Mouse (Mus musculus) embryo, embryonic 11 days (tissue): ENCODE results near the gene Pdcd4.

ENCODE experiments used
- DNase-seq: peaks from one replicate; pipeline ENCODE4 v3.0.0-alpha.2; 2015

Pdcd4 gene

DNA sequence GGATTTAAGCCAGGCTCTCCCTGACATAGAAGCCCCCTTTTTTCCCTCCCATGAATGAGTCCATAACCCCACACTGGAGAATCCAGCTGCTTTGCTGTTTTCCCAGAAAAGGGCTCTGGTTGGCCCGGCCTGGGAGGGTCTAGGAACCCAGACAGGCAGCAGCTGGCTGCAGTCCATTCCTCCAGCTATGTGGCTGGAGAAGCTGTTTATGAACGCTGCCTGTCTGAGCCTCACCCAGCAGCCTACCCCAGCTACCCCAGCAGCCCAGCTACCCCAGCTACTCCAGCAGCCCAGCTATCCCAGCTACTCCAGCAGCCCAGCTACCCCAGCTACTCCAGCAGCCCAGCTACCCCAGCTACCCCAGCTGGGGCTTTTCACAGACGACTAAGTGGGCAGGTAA, at the start of gene Pdcd4:
Gene Pdcd4, plus strand, starts transcription at position 171 of the 400 bp plus-strand sequence.
- DNase-seq = no peak

DNA sequence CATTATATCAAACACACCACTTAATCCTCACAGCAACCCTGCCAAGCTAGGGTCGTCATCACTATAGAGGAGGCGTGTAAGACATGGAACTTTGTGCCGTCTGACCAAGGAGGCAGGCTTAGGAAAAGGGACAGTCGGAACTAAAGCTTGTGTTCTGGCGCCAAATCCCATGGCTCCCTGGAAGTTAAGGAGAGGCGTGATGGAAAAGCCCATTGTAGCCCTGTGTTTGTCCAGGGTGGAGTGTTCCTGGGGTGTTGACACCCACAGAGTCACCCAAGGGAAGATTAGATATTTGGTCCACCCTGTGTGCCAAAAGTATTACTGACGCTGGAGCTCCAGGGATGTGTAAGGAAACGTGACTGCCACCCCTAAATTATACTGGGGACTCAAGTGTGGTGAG, 48.1 kb upstream of the Pdcd4 start:
- DNase-seq = no peak

DNA sequence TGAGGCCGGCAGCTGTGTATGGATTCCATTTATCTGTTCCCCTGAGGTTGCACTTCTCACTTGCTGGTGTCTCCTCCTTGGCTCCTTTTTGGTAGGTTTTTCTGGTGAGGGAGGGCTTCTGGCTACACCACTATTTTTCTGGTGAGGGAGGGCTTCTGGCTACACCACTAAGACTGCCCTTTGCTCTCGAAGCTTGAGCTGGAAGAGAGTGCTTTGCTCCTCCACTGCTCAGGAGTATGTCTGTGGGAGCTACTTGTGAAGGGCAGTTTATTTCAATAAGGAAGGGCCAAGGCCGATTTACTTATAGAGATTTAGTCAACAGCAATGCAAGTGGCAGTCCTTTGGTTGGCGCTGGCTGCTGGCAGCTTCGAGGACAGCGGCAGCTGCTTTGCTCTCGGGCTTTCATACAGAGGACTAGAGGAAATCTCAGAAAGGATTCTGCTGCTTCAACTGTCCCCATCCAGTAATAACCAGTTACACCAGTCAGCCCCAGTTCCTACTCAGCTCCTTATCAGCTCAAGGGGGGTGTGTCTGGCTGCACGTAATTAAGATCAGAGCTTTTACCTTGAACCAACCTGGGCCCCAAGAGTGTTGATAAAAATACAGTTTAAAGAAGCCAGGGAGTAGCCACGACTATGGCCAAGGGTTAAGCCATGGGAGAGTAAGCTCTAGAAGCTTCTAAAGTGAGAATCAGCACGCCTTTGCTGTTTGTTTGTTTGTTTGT, 43.6 kb upstream of the Pdcd4 start:
- no peak for DNase-seq

DNA sequence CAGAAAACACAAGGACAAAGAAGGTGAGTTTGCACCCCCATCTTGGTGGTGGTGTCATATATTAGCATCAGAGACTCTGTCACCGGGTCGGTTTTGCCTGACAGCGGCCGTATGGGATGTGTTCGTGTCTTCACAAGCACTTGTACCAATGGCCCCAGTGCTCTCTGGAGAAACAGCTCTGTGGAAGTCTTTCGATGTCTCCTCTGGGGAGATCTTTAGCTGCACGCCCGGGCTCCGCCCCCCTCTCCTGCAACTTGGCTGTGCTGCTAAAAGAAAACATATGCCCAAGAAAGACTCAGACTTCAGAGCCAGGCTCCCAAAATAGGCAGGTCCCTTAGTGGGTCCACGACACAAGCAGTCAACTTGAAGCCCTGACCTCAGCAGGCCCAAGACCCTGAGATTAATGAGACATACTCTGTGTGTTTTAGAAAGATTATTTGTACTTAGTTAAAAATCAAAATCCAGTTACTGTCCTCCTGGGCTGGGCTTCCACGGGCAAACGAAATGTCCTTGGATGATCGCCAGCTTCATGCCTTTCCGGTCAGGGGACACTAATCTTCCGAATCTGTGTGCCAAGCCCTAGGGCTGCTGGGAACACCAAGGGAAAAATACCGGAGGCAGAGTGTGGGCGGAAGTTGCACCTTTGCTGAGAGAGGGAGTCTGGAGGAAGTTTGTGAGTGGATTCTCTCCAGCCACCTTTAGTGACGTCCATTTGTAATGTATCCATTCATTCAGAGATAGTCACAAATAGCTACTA, 41.7 kb upstream of the Pdcd4 start:
- peak; percentile 62 for DNase-seq

DNA sequence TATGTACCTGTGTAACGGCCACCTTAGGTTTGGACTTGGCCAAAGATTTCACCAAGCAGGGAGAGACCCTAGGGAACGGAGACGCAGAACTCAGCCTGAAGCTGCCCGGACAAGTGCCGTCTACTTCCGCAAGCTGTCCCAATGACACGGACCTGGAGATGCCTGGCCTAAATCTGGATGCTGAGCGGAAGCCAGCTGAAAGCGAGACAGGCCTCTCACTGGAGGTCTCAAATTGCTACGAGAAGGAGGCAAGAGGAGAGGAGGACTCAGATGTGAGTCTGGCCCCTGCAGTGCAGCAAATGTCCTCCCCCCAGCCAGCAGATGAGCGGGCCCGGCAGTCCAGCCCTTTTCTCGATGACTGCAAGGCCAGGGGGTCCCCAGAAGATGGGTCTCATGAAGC, 40.7 kb upstream of the Pdcd4 start:
- no peak for DNase-seq

DNA sequence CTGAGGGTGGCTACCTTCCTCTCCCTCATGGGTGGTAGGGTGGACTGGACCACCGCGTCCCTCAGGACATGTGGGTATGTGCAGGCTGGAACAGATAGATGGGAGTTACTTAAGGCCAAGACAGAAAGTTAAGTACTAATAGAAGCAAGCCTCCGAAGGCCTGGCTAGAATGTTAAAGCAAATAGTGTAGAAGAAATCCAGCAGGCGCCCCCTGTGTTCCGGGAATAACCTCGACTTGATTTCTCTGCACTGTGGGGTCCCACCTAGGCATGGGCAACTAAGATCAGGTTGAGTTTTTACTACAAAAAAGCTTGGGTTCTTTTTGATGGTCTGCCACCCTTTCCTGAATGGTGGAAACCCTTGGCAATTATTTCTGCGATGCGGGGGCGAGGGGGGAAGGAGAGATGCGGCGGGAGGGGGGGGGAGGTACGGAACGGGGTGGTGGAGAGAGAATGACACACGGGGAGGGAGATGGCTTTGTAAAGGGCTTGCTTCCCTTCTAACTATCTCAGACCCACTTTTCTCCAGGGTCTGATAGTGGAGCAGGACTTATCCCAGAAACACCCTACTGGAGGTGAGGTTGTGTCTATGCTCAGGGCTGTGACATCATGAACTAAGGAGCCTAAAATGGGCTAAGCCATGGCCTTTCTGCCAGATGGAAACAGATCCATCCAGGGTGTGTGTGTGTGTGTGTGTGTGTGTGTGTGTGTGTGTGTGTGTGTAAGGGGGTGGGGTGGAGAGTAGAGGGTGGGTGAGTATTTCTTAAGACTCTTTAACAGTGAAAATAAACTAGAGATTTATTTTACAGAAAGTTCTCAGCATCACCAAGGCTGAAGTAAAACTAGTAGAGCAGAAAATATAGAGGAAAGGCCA, 40.0 kb upstream of the Pdcd4 start:
- no peak for DNase-seq

DNA sequence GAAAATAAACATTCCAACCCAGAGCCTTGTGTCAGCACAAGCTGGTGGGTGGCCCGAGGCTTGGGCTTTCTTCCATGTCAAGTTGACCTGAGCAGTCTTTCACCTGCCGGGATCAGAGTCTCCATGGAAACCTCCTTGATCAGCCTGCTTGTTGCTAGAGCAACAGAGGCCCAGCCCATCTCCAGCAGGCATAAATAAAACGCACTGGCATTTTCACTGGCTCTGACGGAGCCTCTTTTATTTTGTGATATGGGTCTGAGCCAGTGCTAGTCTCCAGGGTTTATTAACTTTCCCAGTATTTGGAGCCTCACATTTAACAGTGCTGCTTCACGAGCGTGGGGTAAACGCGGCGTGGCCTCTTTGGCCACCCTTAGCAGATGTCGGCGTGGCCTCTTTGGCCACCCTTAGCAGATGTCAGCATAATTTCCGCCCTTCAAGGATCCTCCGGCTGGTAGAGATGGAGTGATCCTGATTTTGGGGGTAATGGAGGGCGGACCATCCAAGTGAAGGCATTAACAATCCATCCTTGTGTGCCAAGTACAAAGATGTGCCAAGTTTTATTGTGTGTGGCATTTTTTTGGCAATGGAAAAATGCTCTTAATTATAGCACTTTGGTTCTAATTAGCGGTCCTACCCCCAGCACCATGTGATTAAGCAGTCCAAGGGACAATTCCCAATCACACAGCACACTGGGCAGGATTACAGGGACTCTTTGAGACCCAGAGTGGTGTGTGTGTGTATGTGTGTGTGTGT, 39.2 kb upstream of the Pdcd4 start:
- peak; percentile 78 for DNase-seq

DNA sequence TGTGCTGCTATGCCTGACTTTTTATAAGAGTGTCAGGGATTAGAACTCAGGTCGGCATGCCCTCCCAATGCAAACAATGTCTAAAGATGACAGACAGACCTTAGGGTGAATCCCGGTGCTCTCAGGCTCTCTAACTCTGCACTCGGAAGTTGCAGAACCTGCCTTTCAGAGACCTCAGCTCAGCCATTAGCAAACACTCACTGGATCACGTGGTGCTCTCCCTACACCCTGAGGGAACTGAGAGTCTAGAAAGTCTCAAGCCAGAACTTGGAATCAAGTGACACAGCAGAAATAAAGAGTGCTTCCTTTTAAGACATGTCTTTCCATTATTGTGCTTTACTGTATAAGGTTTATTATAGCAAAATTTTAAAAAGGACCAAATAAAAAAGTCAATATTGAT, 37.1 kb upstream of the Pdcd4 start:
- DNase-seq = no peak

DNA sequence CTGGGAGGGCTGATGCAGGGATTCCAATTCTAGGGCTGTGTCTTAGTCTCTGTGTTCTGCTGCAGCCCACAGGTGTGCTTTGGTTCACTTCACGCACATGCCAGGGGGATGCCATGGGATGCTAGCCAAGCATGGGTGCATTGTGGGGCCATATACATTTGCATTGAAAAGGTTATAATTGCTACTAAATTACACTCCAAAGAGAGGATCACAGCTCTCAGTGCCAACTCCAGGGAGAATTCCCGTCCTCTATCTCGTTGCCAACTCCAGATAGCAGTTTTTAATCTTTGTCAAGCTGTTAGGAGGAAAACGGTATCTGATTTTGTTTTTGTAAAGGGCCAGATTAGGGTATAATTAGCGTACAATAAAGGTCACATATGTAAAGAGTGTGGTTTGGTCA, 36.2 kb upstream of the Pdcd4 start:
- DNase-seq = no peak

DNA sequence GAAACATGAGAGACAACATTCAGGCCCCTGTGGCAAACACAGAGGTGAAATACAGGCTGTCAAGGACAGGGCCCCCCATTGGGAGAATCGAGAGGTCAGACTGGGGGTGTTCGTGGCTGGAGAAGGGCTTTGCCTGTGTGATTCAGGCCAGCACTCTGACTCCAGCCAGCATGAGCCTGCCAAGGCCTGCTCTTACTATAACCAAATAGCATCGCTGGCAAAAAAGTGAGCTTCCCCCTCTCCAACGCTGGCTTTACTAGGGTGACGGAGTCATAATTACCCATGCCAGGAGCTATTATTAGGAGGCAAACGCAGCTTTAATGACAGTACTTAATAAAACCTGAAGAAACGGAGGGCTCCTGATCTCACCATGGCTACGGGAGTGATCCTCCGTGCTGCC, 35.2 kb upstream of the Pdcd4 start:
- DNase-seq = no peak

DNA sequence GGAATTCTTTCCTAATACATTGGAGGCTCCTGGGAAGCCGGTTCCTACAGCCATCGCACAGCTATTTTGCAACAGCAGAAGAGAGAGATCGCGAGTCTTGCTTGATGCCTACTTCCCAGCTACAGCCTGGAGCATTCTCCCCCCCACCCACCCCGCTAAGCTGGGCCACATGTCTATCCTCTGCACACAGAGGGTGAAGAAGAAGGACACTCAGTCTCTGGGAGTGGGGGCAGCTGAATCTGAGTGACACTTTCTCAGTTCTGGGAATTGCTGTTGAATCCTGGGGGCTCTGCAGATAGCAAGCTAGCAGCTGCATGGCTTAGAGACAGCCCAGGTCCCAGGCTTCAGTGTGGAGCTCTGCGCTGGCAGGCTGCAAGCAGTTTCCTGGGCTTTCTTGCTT, 34.1 kb upstream of the Pdcd4 start:
- DNase-seq = no peak

DNA sequence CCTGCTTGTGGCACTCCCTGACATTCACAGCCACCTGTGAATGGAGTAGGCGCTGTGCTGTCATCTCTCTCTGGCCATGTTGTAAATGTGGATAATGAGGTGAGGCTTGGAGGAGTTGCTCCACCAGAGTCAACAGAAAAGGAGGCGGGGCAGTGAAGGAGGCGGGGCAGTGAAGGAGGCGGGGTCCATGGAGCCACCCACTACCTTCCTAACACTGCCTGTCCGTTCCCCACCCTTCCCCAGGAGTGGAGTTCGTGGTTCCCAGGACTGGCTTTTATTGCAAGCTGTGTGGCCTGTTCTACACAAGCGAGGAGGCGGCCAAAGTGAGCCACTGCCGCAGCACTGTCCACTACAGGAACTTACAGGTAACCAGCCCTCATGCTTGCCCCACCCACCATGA, 32.9 kb upstream of the Pdcd4 start:
- DNase-seq = no peak

DNA sequence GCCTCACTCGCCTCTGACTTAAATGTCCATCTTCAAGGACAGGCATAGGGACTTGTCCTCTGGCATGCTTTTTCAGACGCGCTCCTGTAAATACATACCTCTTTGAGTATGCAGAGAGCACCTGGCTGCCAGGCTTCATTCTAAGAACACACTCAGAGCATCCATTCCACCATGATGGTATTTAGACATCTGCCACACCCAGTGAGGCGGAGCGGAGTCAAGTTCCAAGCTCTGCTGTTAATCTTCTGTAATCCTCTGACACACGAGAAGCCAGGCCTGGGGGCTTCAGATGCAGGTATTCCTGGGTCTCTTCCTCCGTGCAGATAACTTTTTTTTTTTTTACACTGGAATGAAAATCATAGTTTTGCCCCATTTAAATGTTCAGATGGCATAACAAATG, 32.4 kb upstream of the Pdcd4 start:
- DNase-seq = no peak

DNA sequence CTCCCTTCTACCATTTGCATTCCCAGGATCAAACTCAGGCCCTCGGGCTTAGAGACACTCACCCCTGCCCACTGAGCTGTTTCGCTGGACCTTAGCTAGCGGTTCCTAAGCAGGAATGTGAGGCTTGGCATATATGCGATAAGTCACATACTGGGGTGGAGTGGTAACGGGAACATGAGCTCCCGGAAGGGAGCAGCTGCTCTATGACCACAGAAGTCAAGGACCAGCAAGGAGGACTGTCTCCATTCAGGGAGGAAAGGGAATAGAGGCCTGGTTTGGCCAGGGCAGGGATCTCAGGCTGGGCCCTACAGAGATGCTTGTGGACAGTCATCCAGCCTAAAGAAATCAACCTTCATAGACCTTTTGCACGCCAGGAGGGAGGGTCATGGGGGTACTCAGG, 30.7 kb upstream of the Pdcd4 start:
- DNase-seq = no peak

DNA sequence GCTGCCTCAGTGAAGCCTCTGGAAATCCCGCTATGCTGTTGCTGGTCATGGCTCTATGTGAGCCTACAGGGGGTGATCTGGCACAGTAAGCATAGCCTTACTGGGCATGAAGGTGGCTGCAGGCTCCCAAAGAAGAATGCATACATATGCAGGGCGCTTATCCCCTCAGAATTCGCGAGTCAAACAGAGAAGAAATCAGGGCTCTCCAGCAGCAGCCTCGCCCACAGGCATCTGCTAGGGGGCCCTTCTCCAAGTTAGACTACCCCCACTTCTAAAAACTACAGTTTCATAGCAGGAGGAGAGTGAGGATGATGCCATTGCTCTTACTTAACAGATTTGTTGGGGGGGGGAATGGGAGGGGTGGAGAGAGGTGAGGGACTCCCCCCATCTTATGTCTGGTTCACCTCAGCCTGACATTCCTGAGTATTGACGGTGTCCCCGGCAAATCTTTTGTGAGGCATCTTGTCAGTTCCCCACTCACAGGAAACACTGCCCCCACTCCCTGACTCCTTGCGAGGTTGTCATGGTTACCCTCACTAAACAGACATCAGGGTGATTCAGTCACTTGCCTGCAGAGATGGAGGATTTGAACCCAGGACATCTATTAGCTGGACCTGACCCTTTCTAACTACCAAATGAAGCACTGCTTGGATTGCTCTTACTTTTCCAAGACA, 29.3 kb upstream of the Pdcd4 start:
- DNase-seq = no peak

DNA sequence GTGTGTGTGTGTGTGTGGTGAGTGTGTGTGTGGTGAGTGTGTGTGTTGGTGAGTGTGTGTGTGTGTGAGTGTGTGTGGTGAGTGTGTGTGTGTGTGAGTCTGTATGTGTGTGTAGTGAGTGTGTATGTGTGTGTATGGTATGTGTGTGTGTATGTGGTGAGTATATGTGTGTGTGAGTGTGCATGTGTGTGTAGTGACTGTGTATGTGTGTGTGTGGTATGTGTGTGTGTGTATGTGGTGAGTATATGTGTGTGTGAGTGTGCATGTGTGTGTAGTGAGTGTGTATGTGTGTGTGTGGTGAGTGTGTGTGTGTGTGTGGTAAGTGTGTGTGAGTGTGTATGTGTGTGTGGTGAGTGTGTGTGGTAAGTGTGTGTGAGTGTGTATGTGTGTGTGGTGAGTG, 24.8 kb upstream of the Pdcd4 start:
- no peak for DNase-seq

DNA sequence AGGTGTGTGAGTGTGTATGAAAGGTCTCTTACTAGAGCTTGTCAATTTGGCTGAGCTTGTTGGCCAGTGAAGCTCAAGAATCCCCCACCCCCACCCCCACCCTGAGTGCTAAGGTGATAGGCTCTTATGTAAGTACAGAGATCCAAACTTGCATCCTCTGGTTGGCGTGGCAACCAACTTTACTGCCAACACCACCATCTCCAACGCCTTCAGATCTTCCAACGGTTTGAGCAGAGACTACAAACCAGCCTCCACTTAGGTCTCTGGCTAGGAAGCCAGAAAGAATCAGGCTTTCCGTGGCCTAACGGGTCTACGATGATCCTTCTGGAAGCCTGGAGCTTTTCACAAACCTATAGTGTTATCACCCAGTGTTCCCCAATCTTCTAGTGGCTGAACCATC, 23.9 kb upstream of the Pdcd4 start:
- DNase-seq = no peak

DNA sequence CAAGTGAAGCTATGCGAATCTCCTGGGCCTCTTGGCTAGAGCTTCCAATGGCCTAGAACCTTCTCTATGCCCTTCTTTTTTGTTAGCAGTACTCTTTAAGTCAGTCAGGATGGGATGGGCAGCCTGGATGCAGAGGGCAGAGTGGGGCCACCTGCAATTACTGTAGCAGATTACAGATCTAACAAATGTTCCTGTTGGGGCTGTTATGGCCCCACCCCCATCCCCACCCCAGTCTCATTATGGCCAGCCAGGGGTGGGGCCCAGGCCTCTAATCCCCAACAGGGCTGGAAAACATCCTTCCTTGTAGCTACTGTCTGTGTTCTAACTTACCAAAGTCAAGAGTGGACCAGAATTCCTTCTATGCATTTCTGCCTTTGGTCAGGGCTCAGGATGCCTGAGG, 23.2 kb upstream of the Pdcd4 start:
- no peak for DNase-seq

DNA sequence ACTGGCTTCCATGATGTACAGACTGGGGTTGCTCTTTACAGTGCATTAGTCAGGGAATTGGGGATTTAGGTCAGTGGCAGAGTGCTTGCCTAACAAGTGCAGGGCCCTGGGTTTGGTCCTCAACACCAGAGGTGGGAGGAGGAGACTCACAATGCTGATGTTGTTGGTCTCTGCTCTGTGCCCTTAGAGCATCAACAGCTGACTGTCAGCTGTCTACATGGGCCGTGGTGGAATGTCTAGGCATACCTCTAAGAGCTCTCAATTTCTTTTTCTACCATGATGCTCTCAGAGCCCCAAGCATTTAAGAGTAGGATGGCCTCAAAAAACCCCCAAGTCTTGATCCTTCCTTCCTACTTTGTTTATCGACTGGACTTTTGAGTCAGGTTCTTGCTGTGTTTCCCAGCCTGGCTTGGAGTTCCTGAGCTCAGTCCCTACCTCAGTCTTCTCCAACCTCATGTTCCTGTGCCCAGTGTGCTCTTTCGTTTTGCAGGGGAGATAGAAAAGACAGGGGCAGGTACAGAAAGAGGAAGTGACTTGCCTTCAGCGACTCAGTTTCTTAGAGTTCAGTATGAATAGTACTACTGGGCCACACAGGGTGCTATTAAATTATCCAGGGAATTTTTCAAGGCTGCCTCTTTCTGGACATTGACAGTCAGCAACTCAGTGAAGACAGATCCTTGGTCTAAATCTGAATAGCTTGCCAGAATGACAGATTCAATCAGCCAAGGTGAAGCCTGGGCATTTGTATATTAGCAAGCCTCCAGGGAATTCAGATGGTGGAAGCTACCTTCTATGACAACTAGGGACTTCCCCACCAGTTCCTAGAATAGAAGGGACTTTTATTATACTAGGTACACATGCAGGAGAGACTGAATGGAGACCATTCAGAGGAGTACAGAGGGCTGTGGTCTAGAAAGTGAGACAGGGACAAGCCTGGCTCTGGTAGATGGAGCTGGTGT, 22.3 kb upstream of the Pdcd4 start:
- no peak for DNase-seq

DNA sequence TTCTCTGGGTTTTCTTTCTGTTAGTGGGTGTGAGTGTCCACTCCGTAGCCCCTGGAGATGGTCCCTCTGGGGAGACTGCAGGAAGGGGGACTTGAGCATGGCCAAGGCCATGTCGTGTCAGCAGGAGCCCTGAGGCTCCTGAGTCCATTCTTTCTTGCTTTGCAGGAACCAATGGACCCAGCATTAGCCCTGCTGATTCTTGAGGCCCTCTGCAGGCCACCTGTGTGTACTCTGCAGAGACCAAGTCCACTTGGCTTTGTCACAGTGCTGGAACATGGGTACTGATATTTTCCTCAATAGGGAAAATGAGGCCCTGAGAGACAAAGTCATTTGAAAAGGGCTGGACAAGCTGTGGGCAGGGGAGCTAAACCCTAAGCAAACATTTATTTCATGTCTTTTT, 21.5 kb upstream of the Pdcd4 start:
- no peak for DNase-seq

DNA sequence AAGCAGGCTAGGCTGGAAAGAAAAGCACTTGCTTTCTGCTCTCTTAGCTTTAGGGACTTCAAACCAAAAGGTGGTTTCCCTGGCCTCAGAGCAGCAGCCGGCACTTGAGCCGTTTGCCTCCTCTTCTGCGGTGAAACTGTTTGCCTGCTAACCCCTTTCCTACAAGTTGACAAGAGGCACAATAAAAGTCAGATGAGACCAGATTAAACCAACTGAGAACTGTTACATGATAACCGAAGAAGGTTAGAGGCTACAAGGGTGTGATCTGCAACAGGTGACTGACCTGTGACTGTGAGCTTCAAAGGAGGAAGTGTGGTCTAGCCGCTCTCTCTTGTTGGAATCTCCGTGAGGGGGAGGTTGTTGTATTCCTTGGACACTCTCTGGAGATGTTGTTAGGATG, 20.5 kb upstream of the Pdcd4 start:
- DNase-seq = no peak
